18 mouse cellular contexts compared by ENCODE assay signal in the genomic region with DNA sequence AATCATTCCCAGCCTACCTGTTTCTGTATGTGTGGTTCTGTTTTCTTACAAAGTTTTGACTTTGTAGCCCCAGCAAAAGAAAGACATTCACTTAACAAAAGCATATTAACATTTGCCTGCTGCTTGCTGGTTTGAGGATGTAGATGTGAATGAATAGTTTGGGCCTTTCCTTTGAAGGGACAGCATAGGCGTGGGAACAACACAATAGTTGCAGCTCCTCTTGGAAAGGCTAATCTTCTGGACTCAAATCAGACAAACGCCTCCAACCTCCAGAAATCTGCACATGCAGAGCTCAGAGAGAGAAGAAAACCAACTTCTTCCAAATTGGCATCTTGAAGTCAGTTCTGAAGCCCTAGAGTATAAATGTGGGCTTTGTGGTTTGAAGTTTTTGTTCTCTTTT. TPM values are rescaled to one million over a fixed set of nuclear protein-coding genes. Genes with fewer than 3 reads are reported as not detected.
A peak's percentile ranks its signal among the peaks of the same experiment; 100 is the strongest.
DNase-seq lines count a peak whose midpoint lies in the region; ATAC-seq and TF ChIP-seq lines count a peak whose summit lies in the region.
"Had no signal": no experiment of that assay in that cellular context is flagged by ENCODE, and none has a peak within 500 bp of the region (broad histone marks: within the 10 kb centered on the region; RNA-seq: fewer than 3 reads in every experiment).

No protein-coding gene starts in this region.

- dilution Hi-C loops in CH12.LX (cut with MboI; ENCODE audit: extremely low pct_ligation_motif_present, extremely low pct_unique_long_range_greater_than_20kb, low sequenced_read_pairs), result no loop called here

- in situ Hi-C loops in CH12.LX (cut with MboI; ENCODE audit: low pct_ligation_motif_present, low pct_unique_long_range_greater_than_20kb, low sequenced_read_pairs), result loop anchor here (25.0 kb wide), 1 partner anchor 543 kb away; no protein-coding TSS in a partner anchor

- peaks cover 11% of the 10 kb centered on the region for H3K79me2 ChIP-seq in CH12.LX (replicated peaks; ENCODE audit: control insufficient read depth, extremely low read depth, insufficient read depth, poor library complexity, severe bottlenecking)

- H3K4me1 ChIP-seq in embryonic facial prominence, embryonic 13.5 days, result peaks cover 7% of the 10 kb centered on the region; the same call in 1 of the 2 replicates
- H3K4me1 ChIP-seq in embryonic facial prominence, embryonic 10.5 days, result no peaks in the 10 kb centered on the region
- H3K4me1 ChIP-seq in kidney, adult 2 months (ENCODE audit: control insufficient read depth, insufficient read depth, low read length), result peaks cover 26% of the 10 kb centered on the region
- H3K4me1 ChIP-seq in kidney, embryonic 15.5 days, result no peaks in the 10 kb centered on the region
- peaks cover 0 to 64% of the 10 kb centered on the region in 2 experiments; a peak in 2 of 4 replicates for H3K4me1 ChIP-seq in CH12.LX (ENCODE audit: control insufficient read depth in 1 of 2, insufficient read depth in 2 of 2)
- peaks cover 4% of the 10 kb centered on the region; the same call in 1 of the 2 replicates for H3K4me1 ChIP-seq in embryonic fibroblast, embryonic 13.5 days (ENCODE audit: control insufficient read depth, insufficient read depth, low read length)
- H3K4me1 ChIP-seq: midbrain, embryonic 15.5 days had no signal

- no peak for TF ChIP-seq CTCF in kidney, adult 2 months (conservative IDR thresholded peaks at IDR 0.05; ENCODE audit: insufficient read depth, insufficient read length, low read depth, low read length)
- TF ChIP-seq CTCF in CH12.LX (conservative IDR thresholded peaks at IDR 0.05 in 1 of 2, IDR thresholded peaks at IDR 0.05 in 1 of 2; ENCODE audit: low read depth in 2 of 2, low read length in 2 of 2), result no peak
- no peak for TF ChIP-seq CTCF in embryonic fibroblast, embryonic 13.5 days (IDR thresholded peaks at IDR 0.05; ENCODE audit: borderline replicate concordance, insufficient read depth, low read length)

- no peak for TF ChIP-seq EP300 in CH12.LX (IDR thresholded peaks at IDR 0.05; ENCODE audit: low read length)

- TF ChIP-seq POLR2A in kidney, adult 2 months (IDR thresholded peaks at IDR 0.05; ENCODE audit: low read depth, low read length), result no peak
- no peak for TF ChIP-seq POLR2A in CH12.LX (IDR thresholded peaks at IDR 0.05; ENCODE audit: low read depth, low read length)
- no peak for TF ChIP-seq POLR2A in embryonic fibroblast, embryonic 13.5 days (IDR thresholded peaks at IDR 0.05; ENCODE audit: low read depth, low read length)

- no peak for TF ChIP-seq RAD21 in CH12.LX (IDR thresholded peaks at IDR 0.05; ENCODE audit: low read depth, low read length)

- no peak for ATAC-seq in embryonic facial prominence, embryonic 13.5 days (ENCODE audit: insufficient number of reproducible peaks, insufficient read depth, low FRiP score, low TSS enrichment, low read depth)
- no peak for ATAC-seq in kidney, embryonic 15.5 days (replicated peaks; ENCODE audit: low FRiP score)
- ATAC-seq: intestine, postnatal 0 days; midbrain, embryonic 15.5 days had no signal

- no peaks in the 10 kb centered on the region for H3K27me3 ChIP-seq in embryonic facial prominence, embryonic 13.5 days
- no peaks in the 10 kb centered on the region for H3K27me3 ChIP-seq in embryonic facial prominence, embryonic 10.5 days (replicated peaks; ENCODE audit: low read depth, poor library complexity, severe bottlenecking)
- H3K27me3 ChIP-seq in kidney, adult 2 months (replicated peaks; ENCODE audit: control insufficient read depth, insufficient read depth, low read length), result no peaks in the 10 kb centered on the region
- H3K27me3 ChIP-seq in kidney, embryonic 15.5 days, result no peaks in the 10 kb centered on the region
- no peaks in the 10 kb centered on the region for H3K27me3 ChIP-seq in CH12.LX (replicated peaks)
- H3K27me3 ChIP-seq: liver, embryonic 13.5 days; midbrain, embryonic 15.5 days had no signal

- no peak overlapping the region for H3K9ac ChIP-seq in embryonic facial prominence, embryonic 13.5 days
- no peak overlapping the region for H3K9ac ChIP-seq in kidney, embryonic 15.5 days
- H3K9ac ChIP-seq in CH12.LX (ENCODE audit: insufficient read depth, low read depth), result no peak overlapping the region
- H3K9ac ChIP-seq: liver, embryonic 13.5 days; lung, embryonic 14.5 days; midbrain, embryonic 15.5 days had no signal

- H3K4me3 ChIP-seq in embryonic facial prominence, embryonic 13.5 days, result no peak overlapping the region
- H3K4me3 ChIP-seq in embryonic facial prominence, embryonic 10.5 days, result no peak overlapping the region
- no peak overlapping the region for H3K4me3 ChIP-seq in kidney, adult 2 months (ENCODE audit: insufficient read depth, low read depth, low read length)
- no peak overlapping the region for H3K4me3 ChIP-seq in kidney, embryonic 15.5 days (replicated peaks)
- no peak overlapping the region for H3K4me3 ChIP-seq in CH12.LX (replicated peaks in 1 of 3; ENCODE audit: low read depth in 2 of 3, low read length in 2 of 3, poor library complexity in 1 of 3)
- no peak overlapping the region for H3K4me3 ChIP-seq in embryonic fibroblast, embryonic 13.5 days (ENCODE audit: insufficient read depth, low read length)
- H3K4me3 ChIP-seq: heart, embryonic 10.5 days; left cerebral cortex, adult 2 months; liver, embryonic 13.5 days; midbrain, embryonic 15.5 days had no signal

- no peak for DNase-seq in embryonic facial prominence, embryonic 10.5 days (ENCODE audit: low spot score)
- no peak for DNase-seq in kidney, adult 2 months
- DNase-seq in CH12.LX (ENCODE audit: extremely low read depth), result no peak
- no peak for DNase-seq in ovary, adult 18-20 months (ENCODE audit: low spot score)
- DNase-seq: adrenal gland, postnatal 25 days; kidney, postnatal 4 days; liver, embryonic 13.5 days; lung, embryonic 14.5 days; right cerebral cortex, postnatal 25 days; spleen, adult 18-20 months; thymus, postnatal 25 days had no signal

- H3K4me2 ChIP-seq in embryonic facial prominence, embryonic 13.5 days, result no peak overlapping the region
- no peak overlapping the region for H3K4me2 ChIP-seq in kidney, embryonic 15.5 days
- no peak overlapping the region for H3K4me2 ChIP-seq in CH12.LX (ENCODE audit: insufficient read depth, low read depth, poor library complexity, severe bottlenecking)
- H3K4me2 ChIP-seq: liver, embryonic 13.5 days; lung, embryonic 14.5 days; midbrain, embryonic 15.5 days had no signal

- peaks cover 44% of the 10 kb centered on the region for H3K36me3 ChIP-seq in embryonic facial prominence, embryonic 13.5 days
- peaks cover 71% of the 10 kb centered on the region for H3K36me3 ChIP-seq in embryonic facial prominence, embryonic 10.5 days (replicated peaks)
- H3K36me3 ChIP-seq in kidney, adult 2 months (ENCODE audit: control insufficient read depth, insufficient read depth, low read length), result peaks cover 17% of the 10 kb centered on the region
- peaks cover 60% of the 10 kb centered on the region for H3K36me3 ChIP-seq in kidney, embryonic 15.5 days
- H3K36me3 ChIP-seq in CH12.LX (replicated peaks in 1 of 2; ENCODE audit: control insufficient read depth in 1 of 2, insufficient read depth in 1 of 2, low read length in 1 of 2), result peaks cover 27 to 56% of the 10 kb centered on the region in 2 experiments
- H3K36me3 ChIP-seq: midbrain, embryonic 15.5 days had no signal

- 0 out of 2 replicates have a peak overlapping the region, but pooled peaks have one; percentile 28 for H3K27ac ChIP-seq in embryonic facial prominence, embryonic 13.5 days
- no peak overlapping the region for H3K27ac ChIP-seq in embryonic facial prominence, embryonic 10.5 days (replicated peaks)
- H3K27ac ChIP-seq in kidney, adult 2 months (ENCODE audit: insufficient read depth, low read depth, low read length), result peak overlapping the region; percentile 19; the same call in 1 of the 2 replicates
- H3K27ac ChIP-seq in kidney, embryonic 15.5 days, result no peak overlapping the region; the same call in 1 of the 2 replicates
- no peak overlapping the region for H3K27ac ChIP-seq in CH12.LX (ENCODE audit: insufficient read depth, low read depth)
- H3K27ac ChIP-seq in embryonic fibroblast, embryonic 13.5 days (ENCODE audit: insufficient read depth, low read length), result peak overlapping the region; percentile 84
- H3K27ac ChIP-seq: heart, embryonic 10.5 days; liver, embryonic 13.5 days; midbrain, embryonic 15.5 days had no signal

- H3K9me3 ChIP-seq in embryonic facial prominence, embryonic 13.5 days, result no peaks in the 10 kb centered on the region
- no peaks in the 10 kb centered on the region for H3K9me3 ChIP-seq in embryonic facial prominence, embryonic 10.5 days
- H3K9me3 ChIP-seq in kidney, embryonic 15.5 days (replicated peaks), result no peaks in the 10 kb centered on the region
- no peaks in the 10 kb centered on the region for H3K9me3 ChIP-seq in CH12.LX (replicated peaks; ENCODE audit: low read length)
- H3K9me3 ChIP-seq: heart, embryonic 10.5 days; liver, embryonic 13.5 days; midbrain, embryonic 15.5 days had no signal

- WGBS in embryonic facial prominence, embryonic 13.5 days, result 77% methylated on average over 2 of the region's 2 CpGs
- WGBS in embryonic facial prominence, embryonic 10.5 days, result 91% methylated on average over 2 of the region's 2 CpGs
- 67% methylated on average over 2 of the region's 2 CpGs for WGBS in kidney, adult 2 months
- 86% methylated on average over 2 of the region's 2 CpGs for WGBS in kidney, embryonic 15.5 days

RNA-seq across cellular contexts. Expression of gene Nudt4, which starts 19.3 kb away (rescaled TPM):
- 84.9 and 85.7 TPM in 2 replicates for polyA plus RNA-seq in embryonic facial prominence, embryonic 13.5 days (2015; fragmentation: Nextera tagmentation; extraction: Ambion mirVana)
- polyA plus RNA-seq in embryonic facial prominence, embryonic 10.5 days (2016; fragmentation: Nextera tagmentation; extraction: Ambion mirVana), result 79.4 and 82.9 TPM in 2 replicates
- polyA plus RNA-seq in kidney, adult 2 months (2012; rRNA removed), result 88.6 and 92.7 TPM in 2 replicates
- 113 and 125 TPM in 2 replicates for polyA plus RNA-seq in kidney, embryonic 15.5 days (2015; fragmentation: Nextera tagmentation; extraction: Ambion mirVana)
- total RNA-seq in CH12.LX (2012; rRNA removed), result 23.7 and 33.2 TPM in 2 replicates
- 38.0 and 39.2 TPM in 2 replicates for total RNA-seq in CH12.LX (2014; rRNA removed)
- polyA plus RNA-seq in CH12.LX (2012; ENCODE audit: insufficient read length, low read depth), result 61.1 and 67.4 TPM in 2 replicates
- polyA plus RNA-seq in embryonic fibroblast, embryonic 13.5 days (2011; ENCODE audit: insufficient read length, low read depth, missing spikeins), result 77.1 and 86.5 TPM in 2 replicates

RNA-seq across cellular contexts. Expression of gene Ube2n, which starts 29.7 kb away (rescaled TPM):
- polyA plus RNA-seq in embryonic facial prominence, embryonic 13.5 days (2015; fragmentation: Nextera tagmentation; extraction: Ambion mirVana), result 308 and 327 TPM in 2 replicates
- polyA plus RNA-seq in embryonic facial prominence, embryonic 10.5 days (2016; fragmentation: Nextera tagmentation; extraction: Ambion mirVana), result 439 and 441 TPM in 2 replicates
- polyA plus RNA-seq in kidney, adult 2 months (2012; rRNA removed), result 41.7 and 53.2 TPM in 2 replicates
- 347 and 381 TPM in 2 replicates for polyA plus RNA-seq in kidney, embryonic 15.5 days (2015; fragmentation: Nextera tagmentation; extraction: Ambion mirVana)
- total RNA-seq in CH12.LX (2012; rRNA removed) (71.9 and 117 TPM in 2 replicates), CH12.LX (2014; rRNA removed) (217 and 237 TPM in 2 replicates)
- polyA plus RNA-seq in CH12.LX (2012; ENCODE audit: insufficient read length, low read depth), result 243 and 265 TPM in 2 replicates
- 167 and 200 TPM in 2 replicates for polyA plus RNA-seq in embryonic fibroblast, embryonic 13.5 days (2011; ENCODE audit: insufficient read length, low read depth, missing spikeins)

RNA-seq across cellular contexts. Expression of gene Mrpl42, which starts 42.9 kb away (rescaled TPM):
- 316 and 339 TPM in 2 replicates for polyA plus RNA-seq in embryonic facial prominence, embryonic 13.5 days (2015; fragmentation: Nextera tagmentation; extraction: Ambion mirVana)
- 364 and 380 TPM in 2 replicates for polyA plus RNA-seq in embryonic facial prominence, embryonic 10.5 days (2016; fragmentation: Nextera tagmentation; extraction: Ambion mirVana)
- 242 and 322 TPM in 2 replicates for polyA plus RNA-seq in kidney, adult 2 months (2012; rRNA removed)
- polyA plus RNA-seq in kidney, embryonic 15.5 days (2015; fragmentation: Nextera tagmentation; extraction: Ambion mirVana), result 337 and 354 TPM in 2 replicates
- total RNA-seq in CH12.LX (2012; rRNA removed), result 161 and 198 TPM in 2 replicates
- total RNA-seq in CH12.LX (2014; rRNA removed), result 381 and 389 TPM in 2 replicates
- 197 and 223 TPM in 2 replicates for polyA plus RNA-seq in CH12.LX (2012; ENCODE audit: insufficient read length, low read depth)
- 92.7 and 93.8 TPM in 2 replicates for polyA plus RNA-seq in embryonic fibroblast, embryonic 13.5 days (2011; ENCODE audit: insufficient read length, low read depth, missing spikeins)

Comparison
In these comparisons a context has a peak if more than half of its experiments do, and no peak if none do; other contexts are left out.
1. H3K27ac ChIP-seq: peak in embryonic facial prominence, embryonic 13.5 days (single experiment), kidney, adult 2 months (single experiment) and embryonic fibroblast, embryonic 13.5 days (single experiment); none in embryonic facial prominence, embryonic 10.5 days (single experiment), kidney, embryonic 15.5 days (single experiment) and CH12.LX (single experiment).